Mouse (Mus musculus) hindbrain, embryonic 14.5 days (tissue): ENCODE data around the gene Pacs1. TPM values are rescaled to one million over a fixed set of nuclear protein-coding genes. Genes with fewer than 3 reads are reported as not detected.

ENCODE experiments used
- ATAC-seq: fragments of 200-750 bp; cut with Nextera tagmentation; 2 replicates; pipeline ENCODE4 v1.8.0; 2017; ENCODE audit warnings: moderate number of reproducible peaks, mild to moderate bottlenecking, moderate TSS enrichment, moderate library complexity; ENCODE audit not compliant: low FRiP score
- DNase-seq: peaks from one replicate; pipeline ENCODE4 v3.0.0-alpha.2; 2015; ENCODE audit warnings: low spot score
- H3K27ac ChIP-seq: fragments of 300-500 bp; sonication (generic); 2 replicates; pipeline ENCODE4 v1.5.1; 2014; ENCODE audit warnings: mild to moderate bottlenecking, moderate library complexity
- H3K27me3 ChIP-seq: fragments of 300-500 bp; sonication (generic); 2 replicates; pipeline ENCODE4 v1.6.1; 2014; ENCODE audit warnings: mild to moderate bottlenecking, low read length, mixed read lengths; ENCODE audit not compliant: control insufficient read depth, insufficient read depth
- H3K36me3 ChIP-seq: fragments of 300-500 bp; sonication (generic); replicated peaks from 2 replicates; pipeline ENCODE4 v1.6.1; 2014; ENCODE audit not compliant: control insufficient read depth, insufficient read depth
- H3K4me1 ChIP-seq: fragments of 300-500 bp; sonication (generic); replicated peaks from 2 replicates; pipeline ENCODE4 v1.6.1; 2014; ENCODE audit warnings: antibody characterized with exemption, low read length, mixed read lengths; ENCODE audit not compliant: control insufficient read depth, insufficient read depth
- H3K4me2 ChIP-seq: fragments of 300-500 bp; sonication (generic); replicated peaks from 2 replicates; pipeline ENCODE4 v1.6.1; 2014; ENCODE audit warnings: mild to moderate bottlenecking, moderate library complexity
- H3K4me3 ChIP-seq: fragments of 300-500 bp; sonication (generic); replicated peaks from 2 replicates; pipeline ENCODE4 v1.5.1; 2014; ENCODE audit warnings: mild to moderate bottlenecking, low read length
- H3K9ac ChIP-seq: fragments of 300-500 bp; sonication (generic); 2 replicates; pipeline ENCODE4 v1.6.1; 2014
- H3K9me3 ChIP-seq: fragments of 300-500 bp; sonication (generic); 2 replicates; pipeline ENCODE4 v1.6.1; 2016; ENCODE audit warnings: low read length; ENCODE audit not compliant: control insufficient read depth
- WGBS: fragments of 180-500 bp; shearing (Covaris S2); extraction: QIAGEN DNeasy Blood & Tissue Kit; methylation state at CpG from one replicate; pipeline ENCODE4 v1.1.7; 2014; 5-methylcytosine and 5-hydroxymethylcytosine counted together
- polyA plus RNA-seq: library from polyadenylated mRNA; unstranded; fragments of >200 nt; fragmentation: Nextera tagmentation; extraction: Ambion mirVana; gene quantifications from 2 replicates; pipeline ENCODE4 v1.2.1, GENCODE M21; 2014

Pacs1 gene
- 54.3 and 59.7 TPM in 2 replicates for polyA plus RNA-seq

DNA sequence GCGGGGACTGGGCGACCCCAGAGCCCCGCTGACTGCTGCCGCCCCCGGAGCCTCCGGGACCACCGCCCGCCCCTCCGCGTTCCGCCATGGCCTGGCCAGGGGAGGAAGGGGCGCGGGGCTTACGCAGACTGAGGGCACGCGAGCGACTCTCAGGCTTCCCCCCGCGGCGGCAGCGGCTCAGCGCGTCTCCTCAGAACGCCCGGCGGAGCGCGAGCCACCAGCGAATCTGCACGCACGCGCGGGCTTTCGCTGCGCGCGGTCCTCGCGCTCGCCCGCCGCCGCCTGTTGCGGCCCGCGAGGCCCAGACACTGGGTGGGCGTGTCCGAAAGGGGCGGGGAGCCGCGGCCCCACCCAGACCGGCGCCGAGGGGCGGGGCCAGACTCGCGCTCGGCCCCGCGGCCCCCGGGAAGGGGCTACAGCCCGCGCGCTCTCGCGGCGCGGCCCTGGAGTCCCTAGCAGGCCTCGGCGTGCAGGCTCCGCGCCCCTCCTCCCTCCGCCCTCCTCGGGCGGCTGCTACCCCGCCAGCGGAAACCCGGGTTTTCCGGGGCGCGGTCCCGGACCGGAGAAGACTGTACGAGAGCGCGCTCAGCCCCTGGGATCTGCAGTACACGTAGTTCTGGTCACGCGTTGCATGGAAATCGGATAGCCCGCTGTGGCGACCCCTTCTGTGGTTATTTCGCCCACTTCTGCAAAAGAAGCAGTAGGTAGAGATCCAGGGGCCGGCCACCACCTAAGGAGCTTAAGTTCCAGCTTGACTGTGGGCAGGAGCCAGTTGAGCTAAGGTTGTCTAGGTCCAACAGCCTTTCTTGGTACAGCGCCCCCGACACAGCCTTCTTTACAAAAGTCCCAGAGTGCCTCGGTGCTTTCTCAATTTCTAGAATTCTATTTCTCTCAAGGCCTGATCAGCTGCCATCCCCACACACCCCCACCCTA is at the start of gene Pacs1:
Gene Pacs1 (minus strand): TSS at position 319 of the 933 bp plus-strand sequence.
- H3K27me3 ChIP-seq = no peaks in the 10 kb centered on the region
- H3K36me3 ChIP-seq = peaks cover 43% of the 10 kb centered on the region
- peak within 1 kb of the TSS; percentile 78 for H3K4me2 ChIP-seq
- H3K27ac ChIP-seq = peak within 1 kb of the TSS; percentile 90
- H3K9me3 ChIP-seq = no peaks in the 10 kb centered on the region
- under 1% methylated on average over 72 of the region's 97 CpGs for WGBS
- H3K4me3 ChIP-seq = peak within 1 kb of the TSS; percentile 99
- H3K4me1 ChIP-seq = peaks cover 18% of the 10 kb centered on the region
- peak; percentile 92 for ATAC-seq
- DNase-seq = peak; percentile 90
- H3K9ac ChIP-seq = peak within 1 kb of the TSS; percentile 97

DNA sequence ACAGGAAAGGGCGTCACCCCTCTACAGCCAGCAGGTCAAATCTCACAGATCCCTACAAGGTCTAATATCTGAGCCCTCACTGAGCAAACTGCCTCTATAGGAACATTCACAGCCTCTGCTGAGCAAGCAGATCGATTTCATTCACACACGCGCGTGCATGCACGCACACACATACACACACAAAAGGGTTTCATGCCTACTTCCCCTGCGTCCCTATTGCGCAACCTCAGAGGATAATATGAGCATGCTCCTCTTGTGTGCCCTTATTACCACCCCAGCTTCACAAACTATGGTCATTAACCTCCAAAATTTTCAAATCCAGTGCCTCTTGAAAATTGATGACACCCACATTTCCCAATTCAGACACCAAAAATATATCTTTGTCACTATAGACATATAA is 40.3 kb upstream of the Pacs1 start:
- peaks cover 5% of the 10 kb centered on the region; the same call in 1 of the 2 replicates for H3K9me3 ChIP-seq
- no peak overlapping the region for H3K27ac ChIP-seq
- no peaks in the 10 kb centered on the region for H3K27me3 ChIP-seq
- no peak overlapping the region for H3K4me3 ChIP-seq
- DNase-seq (no peak), ATAC-seq (no peak)
- no peaks in the 10 kb centered on the region for H3K4me1 ChIP-seq
- no peak overlapping the region for H3K4me2 ChIP-seq
- H3K9ac ChIP-seq = no peak overlapping the region
- no peaks in the 10 kb centered on the region for H3K36me3 ChIP-seq
- WGBS = 91% methylated on average over 8 of the region's 8 CpGs

DNA sequence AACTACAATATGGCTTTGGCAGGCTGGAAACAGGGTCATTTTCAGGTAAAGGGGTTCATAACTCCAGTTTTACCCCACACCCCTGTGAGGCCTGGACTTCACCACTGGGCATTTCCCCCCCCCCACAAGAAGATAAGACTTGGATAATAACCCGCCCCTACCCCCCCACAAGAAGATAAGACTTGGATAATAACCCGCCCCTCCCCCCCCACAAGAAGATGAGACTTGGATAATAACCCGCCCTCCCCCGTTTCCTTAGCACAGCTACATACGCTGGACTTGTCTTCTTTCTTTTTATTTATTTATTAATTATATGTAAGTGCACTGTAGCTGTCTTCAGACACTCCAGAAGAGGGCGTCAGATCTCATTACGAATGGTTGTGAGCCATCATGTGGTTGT is 36.1 kb upstream of the Pacs1 start:
- no peaks in the 10 kb centered on the region for H3K27me3 ChIP-seq
- peaks cover 39% of the 10 kb centered on the region for H3K36me3 ChIP-seq
- DNase-seq (no peak), ATAC-seq (no peak)
- H3K4me1 ChIP-seq = no peaks in the 10 kb centered on the region
- no peak overlapping the region for H3K27ac ChIP-seq
- H3K9ac ChIP-seq = no peak overlapping the region
- H3K9me3 ChIP-seq = no peaks in the 10 kb centered on the region
- no peak overlapping the region for H3K4me3 ChIP-seq
- H3K4me2 ChIP-seq = no peak overlapping the region
- WGBS = 85% methylated on average over 7 of the region's 7 CpGs

DNA sequence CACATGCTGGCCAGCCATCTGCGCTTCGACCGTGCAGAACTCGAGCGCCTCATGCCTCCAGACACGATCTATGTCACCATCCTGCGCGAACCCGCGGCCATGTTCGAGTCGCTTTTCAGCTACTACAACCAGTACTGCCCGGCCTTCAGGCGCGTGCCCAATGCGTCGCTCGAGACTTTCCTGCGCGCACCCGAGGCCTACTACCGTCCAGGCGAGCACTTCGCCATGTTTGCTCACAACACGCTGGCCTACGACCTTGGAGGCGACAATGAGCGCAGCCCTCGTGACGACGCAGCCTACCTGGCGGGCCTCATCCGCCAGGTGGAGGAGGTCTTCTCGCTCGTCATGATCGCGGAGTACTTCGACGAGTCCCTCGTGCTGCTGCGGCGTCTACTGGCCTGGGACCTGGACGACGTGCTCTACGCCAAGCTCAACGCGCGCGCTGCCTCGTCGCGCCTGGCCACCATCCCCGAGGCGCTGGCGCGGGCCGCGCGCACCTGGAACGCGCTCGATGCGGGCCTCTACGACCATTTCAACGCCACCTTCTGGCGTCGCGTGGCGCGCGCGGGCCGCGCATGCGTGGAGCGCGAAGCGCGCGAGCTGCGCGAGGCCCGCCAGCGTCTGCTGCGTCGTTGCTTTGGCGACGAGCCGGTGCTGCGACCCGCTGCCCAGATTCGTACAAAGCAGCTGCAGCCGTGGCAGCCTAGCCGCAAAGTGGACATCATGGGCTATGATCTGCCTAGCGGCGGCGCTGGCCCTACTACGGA is 34.2 kb upstream of the Pacs1 start:
- DNase-seq = peak; percentile 24
- WGBS = 45% methylated on average over 98 of the region's 98 CpGs

DNA sequence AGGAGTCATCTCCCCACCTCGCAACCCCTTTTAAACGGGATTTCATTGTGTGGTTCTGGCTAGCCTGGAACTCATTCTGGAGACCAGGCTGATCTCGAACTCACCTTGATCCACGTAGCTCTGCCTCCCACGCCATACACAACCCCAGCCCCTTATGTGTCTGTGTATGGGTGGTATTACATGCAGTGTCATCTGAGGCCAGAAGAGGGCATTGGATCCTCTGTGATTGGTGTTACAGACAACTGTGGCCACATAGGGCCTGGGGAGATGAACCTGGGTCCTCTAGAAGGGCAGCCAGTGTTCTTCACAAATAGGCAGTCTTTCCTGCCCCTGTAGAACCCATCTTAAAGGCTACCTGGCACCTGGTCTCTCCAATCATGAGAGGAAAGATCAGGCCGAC is 33.4 kb upstream of the Pacs1 start:
- Histone ChIP-seq H3K9ac (no peak overlapping the region), H3K36me3 (peaks cover 58% of the 10 kb centered on the region), H3K4me1 (no peaks in the 10 kb centered on the region), H3K4me2 (no peak overlapping the region), H3K27ac (no peak overlapping the region), H3K4me3 (no peak overlapping the region), H3K27me3 (no peaks in the 10 kb centered on the region), H3K9me3 (no peaks in the 10 kb centered on the region)
- WGBS = 90% methylated on average over 6 of the region's 6 CpGs
- DNase-seq (no peak), ATAC-seq (no peak)

More for the DNA sequence above, 34.2 kb upstream of the Pacs1 start:
- H3K4me2 ChIP-seq = 0 out of 2 replicates have a peak overlapping the region, but pooled peaks have one; percentile 24
- ATAC-seq = no peak
- H3K9me3 ChIP-seq = no peaks in the 10 kb centered on the region
- H3K27ac ChIP-seq = no peak overlapping the region
- no peaks in the 10 kb centered on the region for H3K27me3 ChIP-seq
- H3K4me1 ChIP-seq = no peaks in the 10 kb centered on the region
- no peak overlapping the region for H3K4me3 ChIP-seq
- peaks cover 57% of the 10 kb centered on the region for H3K36me3 ChIP-seq
- H3K9ac ChIP-seq = no peak overlapping the region

DNA sequence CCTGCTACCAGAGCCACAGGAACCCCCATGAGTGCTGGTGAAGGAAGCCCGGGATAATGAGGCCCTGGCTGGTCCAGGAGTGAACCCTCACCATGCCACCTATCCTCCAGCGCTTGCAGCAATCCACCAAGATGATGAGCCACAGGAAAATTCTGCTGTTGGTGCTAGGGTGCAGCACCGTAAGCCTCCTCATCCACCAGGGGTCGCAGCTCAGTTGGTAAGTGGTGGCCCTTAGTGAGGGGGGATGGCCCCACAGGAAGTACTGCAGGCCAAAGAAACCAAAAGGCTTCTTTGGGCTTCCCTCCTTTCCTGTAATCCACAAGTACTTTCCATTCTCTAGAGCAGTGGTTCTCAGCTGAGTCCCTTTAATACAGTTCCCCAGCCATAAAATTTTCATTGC is 29.5 kb upstream of the Pacs1 start:
- H3K9me3 ChIP-seq = no peaks in the 10 kb centered on the region
- peaks cover 52% of the 10 kb centered on the region for H3K36me3 ChIP-seq
- no peak overlapping the region for H3K27ac ChIP-seq
- H3K9ac ChIP-seq = no peak overlapping the region
- ATAC-seq = no peak
- DNase-seq = peak; percentile 38
- no peak overlapping the region for H3K4me3 ChIP-seq
- no peak overlapping the region for H3K4me2 ChIP-seq
- peaks cover 18% of the 10 kb centered on the region for H3K4me1 ChIP-seq
- H3K27me3 ChIP-seq = no peaks in the 10 kb centered on the region
- WGBS = 32% methylated on average over 4 of the region's 4 CpGs

DNA sequence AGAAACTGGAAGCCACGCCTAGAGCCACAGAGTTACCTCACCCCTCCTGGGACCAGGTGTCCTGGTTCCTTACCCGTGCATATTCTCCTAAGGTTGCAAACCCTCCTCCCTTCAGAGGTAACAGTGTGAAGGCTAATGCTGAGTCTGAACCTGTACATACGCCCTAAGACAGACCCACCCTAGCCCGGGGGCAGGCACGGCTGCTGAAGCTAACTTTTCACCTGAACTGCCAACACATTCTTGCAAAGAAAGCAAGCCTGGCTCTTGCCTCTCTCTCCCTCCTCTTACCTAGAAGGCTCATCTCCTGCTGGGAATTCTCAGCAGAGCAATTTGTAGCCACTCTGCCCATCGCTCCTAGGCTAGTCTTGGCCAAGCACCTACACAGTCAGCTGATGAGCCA is 27.7 kb upstream of the Pacs1 start:
- H3K9me3 ChIP-seq = no peaks in the 10 kb centered on the region
- H3K4me2 ChIP-seq = no peak overlapping the region
- H3K36me3 ChIP-seq = peaks cover 34% of the 10 kb centered on the region
- no peaks in the 10 kb centered on the region for H3K27me3 ChIP-seq
- ATAC-seq (no peak), DNase-seq (no peak)
- H3K27ac ChIP-seq = no peak overlapping the region
- WGBS = 88% methylated on average over 6 of the region's 6 CpGs
- peaks cover 27% of the 10 kb centered on the region for H3K4me1 ChIP-seq
- H3K4me3 ChIP-seq = no peak overlapping the region
- no peak overlapping the region for H3K9ac ChIP-seq

DNA sequence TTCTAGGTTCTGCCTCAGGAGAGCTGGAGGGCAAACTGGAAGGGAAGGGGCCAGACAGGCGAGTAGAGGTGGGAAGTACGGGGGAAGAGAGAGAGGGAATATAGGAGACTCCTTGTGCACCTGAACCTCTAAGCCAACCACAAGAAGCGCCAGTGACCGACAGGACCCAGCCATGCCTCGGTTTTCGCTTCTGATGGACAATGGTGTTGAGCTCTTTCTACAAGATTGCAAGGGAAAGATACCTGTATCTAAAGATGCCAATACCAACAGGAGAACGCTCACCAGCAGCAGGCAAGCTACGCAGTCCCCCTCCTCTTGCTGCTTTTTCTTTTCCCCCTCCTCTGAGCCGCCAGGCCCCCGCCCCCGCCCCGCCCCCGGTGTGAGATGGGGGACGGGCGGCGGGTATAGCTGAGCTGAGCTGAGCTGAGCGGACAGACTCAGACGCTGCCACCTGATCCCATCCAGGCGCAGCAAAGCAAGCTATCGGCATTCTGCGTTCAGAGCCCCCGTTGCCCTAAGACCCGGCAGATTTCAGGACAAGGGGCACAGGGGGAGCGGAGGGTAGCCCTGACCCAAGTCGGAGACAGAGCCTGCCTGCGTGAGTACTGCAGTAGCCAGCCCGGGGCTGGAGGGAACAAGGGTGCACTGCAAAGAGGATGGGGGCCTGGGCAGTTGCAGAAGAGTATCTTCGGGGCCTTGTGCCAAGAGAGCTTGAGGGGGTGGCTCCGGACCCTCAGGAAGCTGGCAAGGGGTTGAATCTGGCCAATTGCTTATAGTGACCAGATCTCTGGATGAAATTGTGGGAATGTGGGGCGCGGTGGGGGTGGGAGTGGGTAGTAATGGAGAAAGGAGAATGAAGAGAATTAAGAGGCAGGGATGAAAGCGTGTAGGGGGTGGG is 25.2 kb upstream of the Pacs1 start, which contains the start of gene Gal3st3:
Gene Gal3st3 (plus strand): TSS at position 429 of the 898 bp plus-strand sequence.
- Histone ChIP-seq H3K27ac (peak within 1 kb of the TSS; percentile 85), H3K9me3 (no peaks in the 10 kb centered on the region), H3K4me2 (peak within 1 kb of the TSS; percentile 82), H3K36me3 (peaks cover 19% of the 10 kb centered on the region), H3K9ac (peak within 1 kb of the TSS; percentile 76), H3K27me3 (no peaks in the 10 kb centered on the region), H3K4me3 (peak within 1 kb of the TSS; percentile 49), H3K4me1 (peaks cover 38% of the 10 kb centered on the region)
- ATAC-seq (peak; percentile 52), DNase-seq (peak; percentile 64)
- WGBS = 5% methylated on average over 32 of the region's 32 CpGs
